Comparison of ENCODE assay signal across 30 mouse cellular contexts in genomic region chr19:49487303-49487702, GRCm38 (mm10).
"Had no signal": no experiment of that assay in that cellular context is flagged by ENCODE, and none has a peak within 500 bp of the region (broad histone marks: within the 10 kb centered on the region; RNA-seq: fewer than 3 reads in every experiment).

No protein-coding gene starts in this region.

- ATAC-seq: liver, embryonic 12.5 days; liver, postnatal 0 days; lung, postnatal 0 days; midbrain, embryonic 13.5 days; midbrain, embryonic 15.5 days; midbrain, embryonic 16.5 days had no signal

- H3K9me3 ChIP-seq: limb, embryonic 10.5 days; limb, embryonic 12.5 days; limb, embryonic 13.5 days; limb, embryonic 15.5 days; liver, embryonic 12.5 days; liver, embryonic 13.5 days; liver, embryonic 15.5 days; lung, embryonic 15.5 days; megakaryocyte, embryonic 14.5 days; midbrain, embryonic 10.5 days; midbrain, embryonic 12.5 days; midbrain, embryonic 13.5 days; midbrain, embryonic 15.5 days; neural tube, embryonic 12.5 days had no signal

- DNase-seq: left cerebral cortex, postnatal 4 days; liver; liver, embryonic 13.5 days; liver, postnatal 0 days; lung, adult 2 months; lung, postnatal 10 days; lung, postnatal 36 days; lung, postnatal 4 days; midbrain, embryonic 14.5 days had no signal

- H3K9ac ChIP-seq: limb, embryonic 12.5 days; limb, embryonic 13.5 days; limb, embryonic 15.5 days; liver, embryonic 12.5 days; liver, embryonic 13.5 days; liver, embryonic 14.5 days; liver, embryonic 15.5 days; liver, postnatal 0 days; lung, embryonic 15.5 days; midbrain, embryonic 12.5 days; midbrain, embryonic 13.5 days; midbrain, embryonic 15.5 days; neural tube, embryonic 12.5 days had no signal

- H3K27me3 ChIP-seq: limb, embryonic 12.5 days; limb, embryonic 13.5 days; limb, embryonic 15.5 days; liver, embryonic 12.5 days; liver, embryonic 13.5 days; liver, embryonic 15.5 days; lung, embryonic 15.5 days; megakaryocyte, embryonic 14.5 days; midbrain, embryonic 12.5 days; midbrain, embryonic 13.5 days; midbrain, embryonic 15.5 days; neural tube, embryonic 12.5 days had no signal

- H3K27ac ChIP-seq: left cerebral cortex, adult 2 months; limb, embryonic 10.5 days; limb, embryonic 12.5 days; limb, embryonic 13.5 days; limb, embryonic 15.5 days; liver, embryonic 12.5 days; liver, embryonic 13.5 days; liver, embryonic 14.5 days; liver, embryonic 15.5 days; lung, embryonic 15.5 days; macrophage; midbrain, embryonic 10.5 days; midbrain, embryonic 12.5 days; midbrain, embryonic 13.5 days; midbrain, embryonic 15.5 days; neural tube, embryonic 12.5 days had no signal

- H3K36me3 ChIP-seq: limb, embryonic 10.5 days; limb, embryonic 12.5 days; limb, embryonic 13.5 days; limb, embryonic 15.5 days; liver, embryonic 12.5 days; liver, embryonic 13.5 days; liver, embryonic 15.5 days; lung, embryonic 15.5 days; midbrain, embryonic 10.5 days; midbrain, embryonic 12.5 days; midbrain, embryonic 13.5 days; midbrain, embryonic 15.5 days; neural tube, embryonic 12.5 days had no signal

- H3K4me3 ChIP-seq: left cerebral cortex, adult 2 months; limb, embryonic 10.5 days; limb, embryonic 12.5 days; limb, embryonic 13.5 days; limb, embryonic 15.5 days; liver, embryonic 12.5 days; liver, embryonic 13.5 days; liver, embryonic 15.5 days; lung, embryonic 15.5 days; megakaryocyte, embryonic 14.5 days; midbrain, embryonic 10.5 days; midbrain, embryonic 12.5 days; midbrain, embryonic 13.5 days; midbrain, embryonic 15.5 days; myocyte; neural tube, embryonic 12.5 days had no signal

- H3K4me1 ChIP-seq: limb, embryonic 10.5 days; limb, embryonic 12.5 days; limb, embryonic 13.5 days; limb, embryonic 15.5 days; liver, embryonic 12.5 days; liver, embryonic 13.5 days; liver, embryonic 15.5 days; lung, embryonic 15.5 days; megakaryocyte, embryonic 14.5 days; midbrain, embryonic 10.5 days; midbrain, embryonic 12.5 days; midbrain, embryonic 13.5 days; midbrain, embryonic 15.5 days; neural tube, embryonic 12.5 days had no signal

- H3K4me2 ChIP-seq: limb, embryonic 12.5 days; limb, embryonic 13.5 days; limb, embryonic 15.5 days; liver, embryonic 11.5 days; liver, embryonic 12.5 days; liver, embryonic 13.5 days; liver, embryonic 15.5 days; lung, embryonic 15.5 days; midbrain, embryonic 11.5 days; midbrain, embryonic 12.5 days; midbrain, embryonic 13.5 days; midbrain, embryonic 15.5 days; neural tube, embryonic 12.5 days had no signal
